Comparison of ENCODE assay signal across 17 mouse cellular contexts in genomic region chr7:118195756-118196155, GRCm38 (mm10).
"Had no signal": no experiment of that assay in that cellular context is flagged by ENCODE, and none has a peak within 500 bp of the region (broad histone marks: within the 10 kb centered on the region; RNA-seq: fewer than 3 reads in every experiment).

No protein-coding gene starts in this region.

- H3K9ac ChIP-seq: liver, postnatal 0 days; lung, embryonic 15.5 days; midbrain, embryonic 12.5 days; neural tube, embryonic 12.5 days; stomach, embryonic 15.5 days had no signal

- H3K9me3 ChIP-seq: lung, embryonic 15.5 days; midbrain, embryonic 10.5 days; midbrain, embryonic 12.5 days; neural tube, embryonic 12.5 days; stomach, embryonic 15.5 days had no signal

- H3K4me1 ChIP-seq: lung, embryonic 15.5 days; midbrain, embryonic 10.5 days; midbrain, embryonic 12.5 days; neural tube, embryonic 12.5 days; stomach, embryonic 15.5 days had no signal

- ATAC-seq: liver, postnatal 0 days; lung, postnatal 0 days; midbrain, embryonic 16.5 days had no signal

- H3K4me2 ChIP-seq: lung, embryonic 15.5 days; midbrain, embryonic 12.5 days; neural tube, embryonic 12.5 days; stomach, embryonic 15.5 days had no signal

- DNase-seq: liver, postnatal 0 days; lung, adult 2 months; lung, postnatal 4 days; midbrain, embryonic 14.5 days; right cerebral cortex, postnatal 14 days; thymus, adult 2 months; thymus, postnatal 25 days; thymus, postnatal 4 days had no signal

- H3K27me3 ChIP-seq: lung, embryonic 15.5 days; midbrain, embryonic 12.5 days; neural tube, embryonic 12.5 days; stomach, embryonic 15.5 days had no signal

- H3K4me3 ChIP-seq: lung, embryonic 15.5 days; midbrain, embryonic 10.5 days; midbrain, embryonic 12.5 days; myocyte; neural tube, embryonic 12.5 days; stomach, embryonic 15.5 days had no signal

- H3K27ac ChIP-seq: lung, embryonic 15.5 days; midbrain, embryonic 10.5 days; midbrain, embryonic 12.5 days; neural tube, embryonic 12.5 days; stomach, embryonic 15.5 days; stomach, postnatal 0 days had no signal
